ENCODE assay signal across 30 mouse cellular contexts in the genomic region with DNA sequence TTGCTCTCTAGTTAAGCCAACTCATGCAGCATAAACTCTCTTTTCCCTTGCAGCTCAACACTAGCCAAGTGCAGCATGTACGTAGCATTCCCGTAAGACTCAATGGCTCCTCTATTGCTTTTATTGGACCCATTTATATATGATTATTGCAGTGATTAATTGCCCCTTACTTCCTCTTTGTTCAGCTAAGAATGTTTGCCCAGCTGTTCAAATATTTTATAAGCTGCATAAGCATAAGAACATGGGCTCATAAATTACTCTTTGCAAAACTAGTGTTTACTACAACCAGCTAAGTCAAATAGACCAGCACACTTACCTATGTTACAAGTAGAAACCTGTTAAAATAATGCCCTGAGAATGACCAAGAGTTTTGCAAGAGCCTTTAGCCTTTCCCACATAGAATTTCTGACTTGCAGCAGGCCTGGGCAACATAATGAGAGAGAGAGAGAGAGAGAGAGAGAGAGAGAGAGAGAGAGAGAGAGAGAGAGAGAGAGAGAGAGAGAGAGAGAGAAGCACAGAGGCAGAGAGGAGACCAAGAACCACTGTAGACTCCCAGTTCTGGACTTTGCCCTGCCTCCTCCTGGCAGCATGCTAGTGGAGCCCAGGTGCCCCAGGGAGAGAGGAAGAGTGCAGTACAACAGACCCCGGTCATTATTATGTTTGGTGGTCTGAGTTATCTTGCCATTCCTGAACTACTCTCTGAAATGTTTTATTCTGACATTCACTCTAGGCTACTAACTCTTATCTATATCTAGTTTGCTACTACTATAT. TPM values are rescaled to one million over a fixed set of nuclear protein-coding genes. Genes with fewer than 3 reads are reported as not detected.
DNase-seq lines count a peak whose midpoint lies in the region; ATAC-seq and TF ChIP-seq lines count a peak whose summit lies in the region.
"Had no signal": no experiment of that assay in that cellular context is flagged by ENCODE, and none has a peak within 500 bp of the region (broad histone marks: within the 10 kb centered on the region; RNA-seq: fewer than 3 reads in every experiment).

No protein-coding gene starts in this region.

- no peak overlapping the region for H3K4me2 ChIP-seq in kidney, embryonic 16.5 days (replicated peaks; ENCODE audit: low read depth, low read length)
- no peak overlapping the region for H3K4me2 ChIP-seq in lung, postnatal 0 days (replicated peaks; ENCODE audit: low read depth, low read length)
- no peak overlapping the region for H3K4me2 ChIP-seq in intestine, postnatal 0 days (replicated peaks; ENCODE audit: low read depth)
- H3K4me2 ChIP-seq in stomach, postnatal 0 days (replicated peaks; ENCODE audit: low read depth) = no peak overlapping the region
- H3K4me2 ChIP-seq in midbrain, embryonic 15.5 days = no peak overlapping the region
- H3K4me2 ChIP-seq: embryonic facial prominence, embryonic 15.5 days; heart, embryonic 13.5 days; hindbrain, embryonic 12.5 days; midbrain, embryonic 12.5 days had no signal

- no peak for TF ChIP-seq CTCF in lung, postnatal 0 days (IDR thresholded peaks at IDR 0.05)
- TF ChIP-seq CTCF in intestine, postnatal 0 days (IDR thresholded peaks at IDR 0.05; ENCODE audit: low read depth) = no peak
- TF ChIP-seq CTCF in stomach, postnatal 0 days (IDR thresholded peaks at IDR 0.05; ENCODE audit: low read depth) = no peak

- H3K4me3 ChIP-seq in kidney, embryonic 16.5 days (ENCODE audit: low read length) = no peak overlapping the region
- no peak overlapping the region for H3K4me3 ChIP-seq in lung, postnatal 0 days (ENCODE audit: low read depth, low read length)
- H3K4me3 ChIP-seq in intestine, postnatal 0 days (ENCODE audit: low read depth, low read length) = no peak overlapping the region
- no peak overlapping the region for H3K4me3 ChIP-seq in stomach, postnatal 0 days (ENCODE audit: low read depth, low read length)
- no peak overlapping the region for H3K4me3 ChIP-seq in midbrain, embryonic 15.5 days
- H3K4me3 ChIP-seq: embryonic facial prominence, embryonic 15.5 days; heart, adult 2 months; heart, embryonic 13.5 days; hindbrain, embryonic 12.5 days; midbrain, embryonic 12.5 days had no signal

- ATAC-seq in kidney, embryonic 16.5 days (ENCODE audit: low FRiP score, low TSS enrichment) = peak; percentile 89
- peak; percentile 57 for ATAC-seq in lung, postnatal 0 days
- peak; percentile 94 for ATAC-seq in intestine, postnatal 0 days
- ATAC-seq in stomach, postnatal 0 days (ENCODE audit: low FRiP score, low TSS enrichment) = peak; percentile 91
- ATAC-seq in midbrain, embryonic 15.5 days (replicated peaks) = no peak
- ATAC-seq: forebrain, embryonic 16.5 days; Patski had no signal

- H3K27ac ChIP-seq in kidney, embryonic 16.5 days (ENCODE audit: low read length) = no peak overlapping the region
- no peak overlapping the region for H3K27ac ChIP-seq in lung, postnatal 0 days (ENCODE audit: low read length)
- no peak overlapping the region for H3K27ac ChIP-seq in intestine, postnatal 0 days (ENCODE audit: low read depth, low read length)
- no peak overlapping the region for H3K27ac ChIP-seq in stomach, postnatal 0 days (replicated peaks)
- H3K27ac ChIP-seq in midbrain, embryonic 15.5 days = no peak overlapping the region
- H3K27ac ChIP-seq: embryonic facial prominence, embryonic 15.5 days; heart, adult 2 months; heart, embryonic 13.5 days; hindbrain, embryonic 12.5 days; midbrain, embryonic 12.5 days had no signal

- 52% methylated on average over 3 of the region's 3 CpGs for WGBS in kidney, embryonic 16.5 days
- 60% methylated on average over 3 of the region's 3 CpGs for WGBS in lung, postnatal 0 days
- 34% methylated on average over 3 of the region's 3 CpGs for WGBS in intestine, postnatal 0 days
- 42% methylated on average over 3 of the region's 3 CpGs for WGBS in stomach, postnatal 0 days
- WGBS in midbrain, embryonic 15.5 days = 88% methylated on average over 3 of the region's 3 CpGs

- H3K9me3 ChIP-seq in kidney, embryonic 16.5 days (ENCODE audit: low read length) = no peaks in the 10 kb centered on the region
- no peaks in the 10 kb centered on the region for H3K9me3 ChIP-seq in lung, postnatal 0 days (ENCODE audit: low read length)
- no peaks in the 10 kb centered on the region for H3K9me3 ChIP-seq in intestine, postnatal 0 days (ENCODE audit: control insufficient read depth)
- H3K9me3 ChIP-seq in stomach, postnatal 0 days (ENCODE audit: control insufficient read depth, low read length) = no peaks in the 10 kb centered on the region
- no peaks in the 10 kb centered on the region for H3K9me3 ChIP-seq in midbrain, embryonic 15.5 days
- H3K9me3 ChIP-seq: embryonic facial prominence, embryonic 15.5 days; heart, embryonic 13.5 days; hindbrain, embryonic 12.5 days; midbrain, embryonic 12.5 days had no signal

- TF ChIP-seq EP300 in lung, postnatal 0 days (IDR thresholded peaks at IDR 0.05) = no peak
- TF ChIP-seq EP300 in stomach, postnatal 0 days (optimal IDR thresholded peaks at IDR 0.05) = no peak

- H3K4me1 ChIP-seq in kidney, embryonic 16.5 days (ENCODE audit: insufficient read depth, low read length) = no peaks in the 10 kb centered on the region
- no peaks in the 10 kb centered on the region for H3K4me1 ChIP-seq in lung, postnatal 0 days (ENCODE audit: insufficient read depth, low read depth, low read length)
- no peaks in the 10 kb centered on the region for H3K4me1 ChIP-seq in intestine, postnatal 0 days (replicated peaks; ENCODE audit: control insufficient read depth, insufficient read depth, low read length)
- H3K4me1 ChIP-seq in stomach, postnatal 0 days (replicated peaks; ENCODE audit: control insufficient read depth, insufficient read depth) = no peaks in the 10 kb centered on the region
- no peaks in the 10 kb centered on the region for H3K4me1 ChIP-seq in midbrain, embryonic 15.5 days
- H3K4me1 ChIP-seq: embryonic facial prominence, embryonic 15.5 days; heart, embryonic 13.5 days; hindbrain, embryonic 12.5 days; midbrain, embryonic 12.5 days had no signal

- no peaks in the 10 kb centered on the region for H3K27me3 ChIP-seq in kidney, embryonic 16.5 days (ENCODE audit: insufficient read depth, low read length)
- no peaks in the 10 kb centered on the region for H3K27me3 ChIP-seq in lung, postnatal 0 days (replicated peaks; ENCODE audit: insufficient read depth, low read length)
- no peaks in the 10 kb centered on the region for H3K27me3 ChIP-seq in intestine, postnatal 0 days (replicated peaks; ENCODE audit: control insufficient read depth, insufficient read depth, low read length)
- no peaks in the 10 kb centered on the region for H3K27me3 ChIP-seq in stomach, postnatal 0 days (ENCODE audit: control insufficient read depth, insufficient read depth, low read length)
- no peaks in the 10 kb centered on the region for H3K27me3 ChIP-seq in midbrain, embryonic 15.5 days (replicated peaks)
- H3K27me3 ChIP-seq: embryonic facial prominence, embryonic 15.5 days; heart, embryonic 13.5 days; hindbrain, embryonic 12.5 days; midbrain, embryonic 12.5 days had no signal

- no peak for DNase-seq in kidney, postnatal 36 days
- DNase-seq in lung, postnatal 0 days (ENCODE audit: low spot score) = peak; percentile 41
- no peak for DNase-seq in lung, postnatal 36 days
- DNase-seq in stomach, postnatal 0 days (ENCODE audit: low spot score) = peak; percentile 44
- DNase-seq in gastrocnemius, postnatal 4 days (ENCODE audit: low spot score in 2 of 2) = no peak
- DNase-seq: adrenal gland, postnatal 36 days; cerebellum, adult 9-11 months; gastrocnemius, postnatal 10 days; heart, adult 2 months; heart, postnatal 14 days; kidney, postnatal 25 days; liver; thymus, postnatal 14 days had no signal

- H3K9ac ChIP-seq in kidney, embryonic 16.5 days (replicated peaks; ENCODE audit: low read length) = no peak overlapping the region
- H3K9ac ChIP-seq in lung, postnatal 0 days (replicated peaks; ENCODE audit: low read depth) = no peak overlapping the region
- no peak overlapping the region for H3K9ac ChIP-seq in intestine, postnatal 0 days (ENCODE audit: low read depth, low read length)
- H3K9ac ChIP-seq in stomach, postnatal 0 days (ENCODE audit: low read length) = no peak overlapping the region
- no peak overlapping the region for H3K9ac ChIP-seq in midbrain, embryonic 15.5 days
- H3K9ac ChIP-seq: embryonic facial prominence, embryonic 15.5 days; heart, embryonic 13.5 days; hindbrain, embryonic 12.5 days; midbrain, embryonic 12.5 days had no signal

- H3K36me3 ChIP-seq in kidney, embryonic 16.5 days (ENCODE audit: insufficient read depth, low read length) = no peaks in the 10 kb centered on the region
- H3K36me3 ChIP-seq in lung, postnatal 0 days (ENCODE audit: insufficient read depth, low read length) = no peaks in the 10 kb centered on the region
- no peaks in the 10 kb centered on the region for H3K36me3 ChIP-seq in intestine, postnatal 0 days (ENCODE audit: control insufficient read depth, insufficient read depth)
- H3K36me3 ChIP-seq in stomach, postnatal 0 days (ENCODE audit: control insufficient read depth, insufficient read depth, low read length) = no peaks in the 10 kb centered on the region
- H3K36me3 ChIP-seq in midbrain, embryonic 15.5 days (replicated peaks) = no peaks in the 10 kb centered on the region
- H3K36me3 ChIP-seq: embryonic facial prominence, embryonic 15.5 days; heart, embryonic 13.5 days; hindbrain, embryonic 12.5 days; midbrain, embryonic 12.5 days had no signal

RNA-seq across cellular contexts. Expression of gene Speer4c, which starts 20.2 kb away (rescaled TPM):
- not detected in 2 replicates for polyA plus RNA-seq in kidney, embryonic 16.5 days (2015; fragmentation: Nextera tagmentation; extraction: Ambion mirVana)
- polyA plus RNA-seq in lung, postnatal 0 days (2015; fragmentation: Nextera tagmentation; extraction: Ambion mirVana) = 0.42 and 0.51 TPM in 2 replicates
- polyA plus RNA-seq in intestine, postnatal 0 days (2015; fragmentation: Nextera tagmentation; extraction: Ambion mirVana) = not detected in 2 replicates
- 0.23 TPM in 1 of 2 replicates, not detected in the other for polyA plus RNA-seq in stomach, postnatal 0 days (2015; fragmentation: Nextera tagmentation; extraction: Ambion mirVana)
- not detected in 2 replicates for polyA plus RNA-seq in midbrain, embryonic 15.5 days (2015; fragmentation: Nextera tagmentation; extraction: Ambion mirVana)
- not detected for total RNA-seq in gastrocnemius, postnatal 4 days (2021)
- total RNA-seq: adrenal gland, adult 18-20 months; adrenal gland, postnatal 36 days; common myeloid progenitor, adult 5-6 weeks; ES-E14; gastrocnemius, postnatal 10 days; heart, adult 2 months; heart, postnatal 14 days; left cerebral cortex, postnatal 14 days; megakaryocyte, adult 5-6 weeks; monocyte, adult 5-6 weeks; neutrophil, adult 5-6 weeks had no signal
- polyA plus RNA-seq: forebrain, embryonic 16.5 days; heart, adult 2 months; heart, embryonic 13.5 days; hindbrain, embryonic 12.5 days; liver, embryonic 16.5 days; midbrain, embryonic 12.5 days; Patski had no signal

Comparison
In these comparisons a context has a peak if more than half of its experiments do, and no peak if none do; other contexts are left out.
1. DNase-seq: peak in lung, postnatal 0 days (single experiment) and stomach, postnatal 0 days (single experiment); none in kidney, postnatal 36 days (0 of 2), lung, postnatal 36 days (single experiment) and gastrocnemius, postnatal 4 days (0 of 2).